Mouse (Mus musculus) erythroblast, embryonic 14.5 days (primary cell): ENCODE results near the gene Map4k4.

Source experiments
- GATA1 ChIP-seq: IDR thresholded peaks from 2 replicates; pipeline ENCODE4 v1.6.1; 2012; ENCODE audit warnings: low read length, inconsistent platforms, mixed read lengths
- TAL1 ChIP-seq: IDR thresholded peaks from 3 replicates; pipeline ENCODE4 v1.6.1; 2012; ENCODE audit warnings: low read length, inconsistent platforms, mixed read lengths

DNA sequence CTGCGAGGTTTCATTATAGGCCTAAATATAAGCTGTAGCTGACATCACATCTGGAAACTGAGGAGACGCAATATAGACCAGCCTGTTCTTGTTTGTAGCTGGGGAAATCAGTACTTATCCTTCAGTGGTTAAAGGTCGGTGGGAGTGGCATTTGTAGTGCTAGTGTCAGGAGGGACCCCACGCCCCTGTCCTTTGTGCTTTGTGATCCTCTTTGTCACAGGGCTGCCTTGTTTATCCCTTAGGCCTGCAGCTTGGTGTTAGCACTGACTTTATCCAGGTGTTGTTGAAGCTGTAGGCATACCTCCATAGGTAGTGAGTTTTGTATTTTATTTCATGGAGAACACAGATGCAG, 44.2 kb downstream of the Map4k4 start:
- TF ChIP-seq GATA1 (no peak), TAL1 (no peak)
